7 mouse cellular contexts compared by ENCODE assay signal in the genomic region with DNA sequence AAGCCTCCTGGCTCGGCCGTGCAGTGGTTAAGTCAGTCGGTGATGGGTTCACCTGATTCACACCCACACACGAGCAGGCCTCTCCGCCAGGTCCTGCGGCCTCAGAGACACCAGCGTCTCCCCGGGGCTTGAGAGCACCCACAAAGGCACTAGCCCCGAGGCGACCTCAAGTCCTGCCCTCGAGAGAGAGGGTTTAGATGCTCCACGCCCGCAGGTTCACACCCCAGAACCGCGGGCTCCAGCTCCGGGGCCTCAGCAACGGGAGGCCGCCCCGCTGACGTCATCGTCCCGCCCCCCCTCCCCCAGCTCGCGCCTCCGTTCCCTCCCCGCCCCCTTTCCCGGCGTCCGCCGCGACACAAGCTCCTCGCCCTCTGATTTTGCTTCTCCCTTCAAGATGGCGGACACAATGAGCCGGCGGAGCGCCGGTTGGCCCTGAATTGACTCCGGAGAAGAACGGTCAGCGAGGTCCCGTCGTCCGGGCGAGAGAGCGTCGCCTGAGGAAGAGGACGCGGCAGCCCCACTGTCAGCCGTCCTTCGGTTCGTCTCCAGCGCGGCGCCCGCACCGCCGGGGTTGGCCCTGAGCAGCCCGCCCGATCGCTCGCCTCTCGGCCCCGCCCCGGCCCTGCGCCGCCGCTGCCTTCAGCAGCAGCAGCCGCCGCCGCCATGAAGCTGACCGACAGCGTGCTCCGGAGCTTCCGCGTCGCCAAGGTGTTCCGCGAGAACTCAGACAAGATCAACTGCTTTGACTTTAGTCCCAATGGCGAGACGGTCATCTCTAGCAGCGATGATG. TPM values are rescaled to one million over a fixed set of nuclear protein-coding genes. Genes with fewer than 3 reads are reported as not detected.
A peak's percentile ranks its signal among the peaks of the same experiment; 100 is the strongest.
DNase-seq lines count a peak whose midpoint lies in the region; ATAC-seq lines count a peak whose summit lies in the region.

Wdr82 (plus strand) TSS at position 373 of the 790 bp plus-strand sequence.

- H3K27me3 ChIP-seq in limb, embryonic 10.5 days (ENCODE audit: low read depth, poor library complexity, severe bottlenecking): no peaks in the 10 kb centered on the region
- H3K27me3 ChIP-seq in midbrain, embryonic 13.5 days: 0 out of 2 replicates have a peak, but pooled peaks cover 3% of the 10 kb centered on the region

- under 1% methylated on average over 81 of the region's 81 CpGs for WGBS in limb, embryonic 10.5 days
- under 1% methylated on average over 76 of the region's 81 CpGs for WGBS in midbrain, embryonic 13.5 days

- H3K4me1 ChIP-seq in limb, embryonic 10.5 days: peaks cover 43% of the 10 kb centered on the region
- H3K4me1 ChIP-seq in midbrain, embryonic 13.5 days (replicated peaks): peaks cover 44% of the 10 kb centered on the region

- ATAC-seq in midbrain, embryonic 13.5 days: peak; percentile 92

- DNase-seq in adrenal gland, adult 8-10 months: peak; percentile 87
- peak; percentile 97 for DNase-seq in embryo, embryonic 9.5 days (ENCODE audit: extremely low spot score)
- no peak for DNase-seq in gonadal fat pad, adult 2 months (ENCODE audit: low read depth)
- peak; percentile 82 for DNase-seq in kidney, adult 11 months
- peak; percentile 96 for DNase-seq in limb, embryonic 10.5 days (ENCODE audit: low spot score)
- DNase-seq in spleen, adult 12 weeks (ENCODE audit: low spot score): peak; percentile 84

- peak within 1 kb of the TSS; percentile 92 for H3K4me2 ChIP-seq in midbrain, embryonic 13.5 days (replicated peaks)

- no peaks in the 10 kb centered on the region for H3K9me3 ChIP-seq in limb, embryonic 10.5 days (replicated peaks)
- H3K9me3 ChIP-seq in midbrain, embryonic 13.5 days: no peaks in the 10 kb centered on the region

- H3K9ac ChIP-seq in midbrain, embryonic 13.5 days (replicated peaks): peak within 1 kb of the TSS; percentile 95

- peak within 1 kb of the TSS; percentile 94 for H3K4me3 ChIP-seq in limb, embryonic 10.5 days
- H3K4me3 ChIP-seq in midbrain, embryonic 13.5 days (replicated peaks): peak within 1 kb of the TSS; percentile 98

- peaks cover 7% of the 10 kb centered on the region; the same call in 1 of the 2 replicates for H3K36me3 ChIP-seq in limb, embryonic 10.5 days
- H3K36me3 ChIP-seq in midbrain, embryonic 13.5 days: no peaks in the 10 kb centered on the region

- H3K27ac ChIP-seq in limb, embryonic 10.5 days: peak within 1 kb of the TSS; percentile 97
- H3K27ac ChIP-seq in midbrain, embryonic 13.5 days: peak within 1 kb of the TSS; percentile 98

RNA-seq across cellular contexts. Expression of gene Wdr82, which starts in this region (rescaled TPM):
- 100 to 1,000 TPM in 2 of 4 experiments, 10 to 100 TPM in 2; 64.6 to 102 (median 99.7) TPM for total RNA-seq in adrenal gland, adult 8-10 months (2022)
- 46.2 and 59.1 TPM in 2 replicates for polyA plus RNA-seq in gonadal fat pad, adult 2 months (2012; rRNA removed)
- 26.2 and 28.8 TPM in 2 replicates for polyA plus RNA-seq in limb, embryonic 10.5 days (2016; fragmentation: Nextera tagmentation; extraction: Ambion mirVana)
- polyA plus RNA-seq in midbrain, embryonic 13.5 days (2015; fragmentation: Nextera tagmentation; extraction: Ambion mirVana): 36.0 and 42.5 TPM in 2 replicates
